Mouse (Mus musculus): ENCODE measurements at regions not wholly inside any gene's neighbourhood (a gene's known extent, or its start where the extent isn't known, plus 50 kb on each side); places are given as distances from the start of the nearest gene placed in this dataset.
A peak's percentile ranks its signal among the peaks of the same experiment; 100 is the strongest.

- no peak for DNase-seq (ENCODE audit: low spot score in 2 of 2)
These were observed 105.9 kb upstream of the Peli1 start for GRCm38 (mm10) chr11:20985069-20985759.

DNA sequence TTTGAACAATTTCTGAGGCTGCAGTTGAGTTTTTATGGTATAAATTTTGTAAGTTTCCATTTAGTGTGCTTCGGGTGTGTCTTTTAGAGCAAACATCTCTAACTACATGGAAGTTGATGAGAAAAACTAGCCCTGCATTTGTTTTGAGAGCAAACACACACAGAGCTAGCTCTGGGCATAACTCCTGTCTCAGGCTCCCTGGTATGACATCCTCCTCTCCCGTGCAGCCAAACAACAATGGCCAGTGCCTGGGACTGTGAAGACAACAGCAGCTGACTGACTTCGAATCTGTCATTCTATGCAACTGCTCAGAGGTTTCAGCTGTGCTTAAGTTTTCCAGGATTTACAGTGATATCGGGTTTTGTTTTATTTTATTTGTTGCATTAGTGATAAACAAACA is 105.3 kb upstream of the Peli1 start:
- no peak for DNase-seq (ENCODE audit: low spot score in 2 of 2)

DNA sequence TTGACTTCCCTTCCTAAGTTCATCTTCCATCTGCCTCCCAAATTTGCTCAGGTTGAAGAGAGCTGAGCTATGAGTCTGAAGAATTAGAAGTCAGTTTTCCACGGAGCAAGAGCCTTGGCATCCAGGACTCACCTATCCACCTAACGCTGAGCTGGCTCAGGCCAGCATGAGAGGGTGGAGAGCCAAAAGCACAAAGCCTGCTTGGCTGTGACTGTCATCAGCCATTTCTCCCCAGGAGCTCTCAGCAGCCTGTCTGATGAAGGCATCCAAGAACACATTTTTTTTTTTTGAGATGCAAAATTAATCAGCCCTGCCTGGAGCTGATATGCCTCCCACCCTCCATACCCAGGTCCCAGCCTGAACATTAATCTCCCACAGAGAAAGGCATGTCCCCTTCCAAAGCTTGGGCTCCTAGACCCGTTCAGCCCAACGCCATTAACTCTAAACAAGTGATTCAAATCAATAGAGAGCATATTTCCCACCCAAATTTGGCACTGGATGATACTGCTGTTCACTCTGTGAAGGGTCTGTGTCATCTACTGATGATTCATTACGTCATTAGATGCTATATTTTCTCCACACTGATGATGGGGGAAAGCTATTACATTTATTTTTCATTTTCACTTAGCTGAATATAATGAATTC is 103.8 kb upstream of the Peli1 start:
- DNase-seq (ENCODE audit: low spot score in 2 of 2) = peak in 1 of 2 experiments; percentile 37

GRCm38 (mm10) chr11:20987841-20988251 is 103.2 kb upstream of the Peli1 start:
- DNase-seq (ENCODE audit: low spot score in 2 of 2) = peak; percentile 89 to 96

GRCm38 (mm10) chr11:20988871-20989270 is 102.2 kb upstream of the Peli1 start:
- no peak for DNase-seq (ENCODE audit: low spot score in 2 of 2)

DNA sequence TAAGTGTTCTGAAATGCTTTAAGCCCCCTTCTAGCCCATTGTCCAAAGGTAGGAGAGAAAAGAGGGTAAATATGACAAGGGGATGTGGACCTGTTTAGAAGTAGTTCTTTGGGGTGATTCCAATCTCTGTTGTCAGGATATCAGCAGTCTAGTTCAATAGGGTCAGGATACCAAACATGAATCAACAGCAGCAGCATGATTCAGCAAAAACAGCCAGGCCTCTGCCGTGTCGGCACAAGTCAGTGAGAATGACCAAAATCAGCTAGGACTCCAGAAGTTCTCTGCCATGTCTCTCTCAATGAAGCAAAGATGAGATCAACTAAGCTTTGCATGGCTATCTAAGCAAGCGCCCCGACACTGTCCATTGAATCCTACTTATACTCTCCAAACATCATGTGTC is 97.5 kb upstream of the Peli1 start:
- DNase-seq (ENCODE audit: low spot score in 2 of 2) = no peak

GRCm38 (mm10) chr11:21001400-21001799 is 89.7 kb upstream of the Peli1 start:
- DNase-seq (ENCODE audit: low spot score in 2 of 2) = no peak

DNA sequence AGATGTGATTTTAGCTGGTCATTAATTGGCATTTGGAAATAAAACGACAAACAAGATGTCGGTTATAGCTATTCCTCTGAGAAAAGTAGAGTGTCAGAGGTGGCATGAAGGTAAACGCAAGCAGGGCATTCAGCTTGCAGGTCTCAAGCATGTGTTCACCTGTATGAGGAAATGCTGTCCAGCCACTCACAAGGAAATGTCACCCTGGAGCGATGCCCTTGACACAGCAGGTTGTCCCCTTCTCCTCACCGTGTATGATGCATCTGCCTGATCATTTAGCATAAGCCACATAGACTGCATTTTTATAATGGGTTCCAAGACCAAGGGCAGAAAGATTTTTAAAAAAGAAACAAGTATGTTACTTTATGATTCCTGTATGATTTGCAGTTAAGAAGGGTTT is 83.9 kb upstream of the Peli1 start:
- DNase-seq (ENCODE audit: low spot score in 2 of 2) = no peak

- DNase-seq (ENCODE audit: low spot score in 2 of 2) = no peak
These were observed 81.6 kb upstream of the Peli1 start for GRCm38 (mm10) chr11:21009505-21009904.

GRCm38 (mm10) chr11:21010867-21011266 is 80.2 kb upstream of the Peli1 start:
- peak; percentile 58 to 72 for DNase-seq (ENCODE audit: low spot score in 2 of 2)

DNA sequence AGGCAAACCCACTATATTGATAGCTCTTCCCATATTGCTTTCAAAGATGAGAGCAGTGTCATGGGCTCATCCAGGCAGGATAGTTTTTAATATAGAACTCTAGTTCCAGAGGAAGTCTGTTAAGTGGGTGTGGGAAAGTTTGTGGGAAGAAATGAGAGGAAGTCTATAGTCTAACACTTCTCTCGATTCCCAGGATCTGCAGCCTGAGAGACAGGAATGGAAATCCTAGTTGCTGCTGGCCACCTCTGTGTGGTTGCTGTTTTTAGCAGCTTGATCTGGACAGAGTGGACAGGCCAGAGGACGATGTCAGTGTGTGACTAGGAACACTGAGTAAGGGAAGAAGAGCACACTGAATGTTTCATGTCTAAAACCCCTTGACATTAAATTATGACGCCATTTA is 76.8 kb upstream of the Peli1 start:
- DNase-seq (ENCODE audit: low spot score in 2 of 2) = no peak

- DNase-seq (ENCODE audit: low spot score in 2 of 2) = no peak
These were observed 75.6 kb upstream of the Peli1 start for GRCm38 (mm10) chr11:21015536-21015935.

GRCm38 (mm10) chr11:21016133-21016746 is 74.9 kb upstream of the Peli1 start:
- DNase-seq (ENCODE audit: low spot score in 2 of 2) = no peak

DNA sequence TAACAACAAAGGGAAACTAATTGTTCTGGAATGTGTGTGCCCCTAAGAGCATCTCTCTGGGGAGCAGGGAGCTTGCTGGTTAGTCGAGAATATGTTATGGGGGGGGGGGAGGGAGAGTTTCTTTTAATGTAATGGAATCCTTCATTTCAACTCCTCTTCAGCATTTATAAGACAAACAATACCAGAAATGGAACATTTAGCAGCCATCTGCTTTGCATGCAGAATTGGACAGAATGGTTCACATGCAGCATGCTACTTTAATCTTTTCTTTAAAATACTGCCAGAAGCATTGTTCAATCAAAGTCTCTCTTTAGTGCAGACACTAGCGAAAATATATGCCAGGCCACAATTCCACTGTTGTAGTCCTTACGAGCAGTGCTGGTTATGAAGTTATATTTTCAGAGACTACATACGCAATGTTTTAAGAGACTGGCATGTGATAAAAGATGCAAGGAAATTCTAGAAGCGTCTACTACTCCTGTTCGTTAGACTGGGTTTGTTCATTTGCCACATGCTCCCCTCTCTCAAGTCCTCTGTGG is 74.2 kb upstream of the Peli1 start:
- no peak for DNase-seq (ENCODE audit: low spot score in 2 of 2)

GRCm38 (mm10) chr11:21019829-21020228 is 71.3 kb upstream of the Peli1 start:
- DNase-seq (ENCODE audit: low spot score in 2 of 2) = no peak

- DNase-seq (ENCODE audit: low spot score in 2 of 2) = no peak
These were observed 67.0 kb upstream of the Peli1 start for GRCm38 (mm10) chr11:21024111-21024510.

DNA sequence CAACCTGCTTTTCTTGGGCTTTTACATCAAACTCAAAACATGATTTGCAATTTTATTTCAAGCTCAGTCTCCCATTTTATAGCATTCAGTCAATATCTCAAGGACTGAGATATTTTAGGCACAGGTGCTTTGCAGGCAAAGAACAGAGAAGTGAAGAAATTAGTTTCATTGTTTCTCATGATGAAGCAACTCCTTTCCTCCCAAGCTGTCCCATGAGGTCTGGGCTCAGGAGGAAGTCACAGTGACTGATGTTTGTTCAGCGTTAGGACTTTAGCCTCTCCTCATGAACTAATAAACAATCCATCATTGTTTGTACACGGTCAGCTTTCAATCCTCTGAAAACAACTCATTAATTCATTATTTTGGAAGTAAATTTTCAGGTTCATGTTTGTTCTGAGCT is 66.6 kb upstream of the Peli1 start:
- no peak for DNase-seq (ENCODE audit: low spot score in 2 of 2)

- no peak for DNase-seq (ENCODE audit: low spot score in 2 of 2)
These were observed 63.8 kb upstream of the Peli1 start for GRCm38 (mm10) chr11:21027299-21027698.

GRCm38 (mm10) chr11:21030362-21030761 is 60.7 kb upstream of the Peli1 start:
- DNase-seq (ENCODE audit: low spot score in 2 of 2) = no peak

- no peak for DNase-seq (ENCODE audit: low spot score in 2 of 2)
These were observed 59.3 kb upstream of the Peli1 start for GRCm38 (mm10) chr11:21031816-21032215.

DNA sequence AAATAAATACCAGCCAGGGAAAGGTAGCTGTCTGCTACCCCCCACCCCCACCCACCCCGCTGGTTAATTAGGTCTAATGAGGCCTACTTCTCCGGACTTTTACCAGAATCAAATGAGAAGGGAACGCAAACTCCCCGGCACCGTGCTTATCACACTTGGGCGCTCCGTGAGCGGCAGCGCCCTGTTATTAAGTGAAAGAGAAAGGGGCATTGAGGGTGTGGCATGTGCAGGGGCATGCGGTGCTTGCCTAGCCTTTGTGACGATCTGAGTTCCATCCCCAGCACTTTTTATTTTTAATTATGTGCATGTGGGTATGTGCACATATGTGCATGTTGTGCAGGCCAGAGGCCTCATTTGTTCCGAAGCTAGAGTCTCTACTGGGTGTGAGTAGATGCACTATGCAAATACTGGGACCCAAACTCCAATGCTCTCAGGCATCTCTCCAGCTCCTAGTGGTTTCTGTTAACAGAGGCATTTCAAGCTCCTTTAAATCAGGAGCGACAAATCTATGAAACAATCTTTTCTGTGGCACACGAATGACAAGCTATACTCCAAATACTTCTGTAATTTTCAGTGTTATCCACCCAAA is 57.8 kb upstream of the Peli1 start:
- no peak for DNase-seq (ENCODE audit: low spot score in 2 of 2)

DNA sequence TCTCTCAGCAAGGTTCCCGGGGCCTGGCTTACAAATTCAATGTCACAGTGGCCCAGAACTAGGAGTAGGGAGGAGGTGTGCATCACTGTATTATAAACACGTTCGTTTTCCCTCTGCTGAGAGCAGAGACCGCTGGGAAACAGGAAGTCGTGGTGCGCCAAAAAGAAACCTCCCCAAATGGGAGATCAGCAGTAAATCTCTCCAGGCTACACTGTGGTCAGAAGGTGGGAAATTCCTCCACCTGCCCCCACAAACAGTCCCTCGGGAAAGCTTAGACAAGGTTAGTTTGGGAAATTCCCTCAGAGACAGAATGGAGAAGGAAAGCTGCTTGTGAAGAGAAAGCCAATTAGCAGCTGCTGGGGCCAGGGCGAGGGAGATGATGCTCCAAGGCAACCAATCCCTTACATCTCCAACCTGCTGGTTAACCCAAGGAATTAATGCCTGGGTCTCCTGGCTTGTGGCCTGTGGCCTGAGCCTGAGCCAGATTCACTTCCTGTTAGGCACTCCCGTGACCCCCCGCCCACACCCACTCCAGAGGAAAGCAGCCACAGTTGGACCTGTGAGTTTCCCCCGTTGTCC is 57.2 kb upstream of the Peli1 start:
- DNase-seq (ENCODE audit: low spot score in 2 of 2) = peak; percentile 42 to 53

Data from right cerebral cortex, postnatal 10 days (tissue).